Mouse (Mus musculus): Measurements from ENCODE around the gene Hnrnpa1. TPM values are rescaled to one million over a fixed set of nuclear protein-coding genes. Genes with fewer than 3 reads are reported as not detected.
"Not testable (repeated sequence)": the region's sequence is repeated elsewhere in the genome, so short reads cannot be mapped to it uniquely, and the experiment has no call there.

Gene Hnrnpa1
- polyA plus RNA-seq, 1 experiment = 69.3 TPM

DNA sequence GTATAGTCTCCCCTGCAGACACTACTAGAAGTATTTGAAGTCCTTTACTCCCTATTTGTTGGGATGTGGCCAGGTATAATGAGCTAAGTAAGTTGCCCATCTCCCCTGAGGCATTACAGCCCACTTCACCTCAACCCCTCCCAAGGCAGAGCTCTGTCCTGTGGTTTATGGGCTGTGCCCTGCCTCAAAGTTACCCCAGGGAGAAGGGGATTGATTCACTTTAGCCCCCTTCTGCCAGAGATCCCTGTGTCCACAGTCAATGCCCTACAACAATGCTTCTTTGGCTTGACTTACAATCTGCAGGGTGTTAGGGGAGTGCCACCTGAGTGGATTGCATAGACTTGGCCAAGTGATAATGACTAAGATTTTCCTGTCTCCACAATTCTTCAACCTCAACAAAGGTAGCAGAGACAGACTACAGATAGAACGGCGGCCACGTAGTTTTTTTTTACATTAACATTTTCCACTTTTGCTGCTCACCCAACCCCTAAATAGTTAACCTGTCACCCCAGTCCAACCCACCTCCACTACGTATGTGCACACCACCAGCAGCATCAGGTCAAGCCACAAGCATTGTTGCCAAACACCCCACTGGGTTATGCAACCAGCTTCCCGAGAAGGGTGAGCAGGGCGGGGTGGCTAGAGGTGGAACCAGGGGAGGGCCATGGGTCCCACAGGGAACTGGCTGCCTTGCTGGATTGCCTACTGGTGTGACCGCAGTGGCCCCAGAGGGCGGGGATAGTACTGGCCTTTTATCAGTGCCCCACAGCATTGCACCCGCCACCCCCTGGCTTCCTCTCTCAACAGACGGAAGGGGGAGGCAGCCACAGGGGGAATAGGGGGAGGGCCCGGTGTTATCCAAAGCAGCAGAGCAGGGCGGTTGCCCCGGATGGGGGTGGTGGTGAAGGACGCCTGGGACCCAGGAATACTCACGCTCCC, 17.8 kb downstream of the Hnrnpa1 start, which contains the start of gene Nfe2:
Gene Nfe2, minus strand, starts transcription at position 614 of the 939 bp plus-strand sequence.
- H3K36me3 ChIP-seq (ENCODE audit: control insufficient read depth, insufficient read depth, low read length) = no peaks in the 10 kb centered on the region
- H3K27ac ChIP-seq (ENCODE audit: insufficient read depth, low read depth, low read length) = no peak within 1 kb of the TSS
- no peaks in the 10 kb centered on the region for H3K27me3 ChIP-seq (replicated peaks; ENCODE audit: control insufficient read depth, insufficient read depth, low read length)
- no peaks in the 10 kb centered on the region for H3K4me1 ChIP-seq (ENCODE audit: control insufficient read depth, insufficient read depth, low read length)
- peak within 1 kb of the TSS; percentile 30; the same call in 1 of the 2 replicates for H3K4me3 ChIP-seq (ENCODE audit: insufficient read depth, low read depth, low read length)
- 30% methylated on average over 15 of the region's 15 CpGs for WGBS
- TF ChIP-seq POLR2A (IDR thresholded peaks at IDR 0.05; ENCODE audit: low read depth, low read length) (no peak), CTCF (conservative IDR thresholded peaks at IDR 0.05; ENCODE audit: insufficient read depth, insufficient read length, low read depth, low read length) (no peak)
- DNase-seq = peak; percentile 77

DNA sequence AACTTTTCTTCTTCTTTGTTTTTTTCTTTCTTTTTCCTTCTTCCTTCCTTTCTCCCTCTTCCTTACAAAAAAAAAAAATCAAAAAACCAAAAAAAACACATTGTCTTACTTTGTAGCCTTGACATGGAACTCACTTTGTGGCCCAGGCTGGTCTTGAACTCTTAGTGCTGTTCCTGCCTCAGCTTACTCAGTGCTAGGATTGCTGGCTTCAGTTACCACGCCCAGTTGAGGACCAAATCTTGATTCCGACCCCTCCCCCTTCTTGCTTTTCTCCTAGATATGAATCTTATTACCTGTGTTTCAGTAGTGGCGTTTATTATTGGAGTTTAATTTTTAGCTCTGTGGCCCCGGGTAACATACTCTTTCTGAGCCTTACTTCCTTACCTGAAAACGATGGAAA, 18.9 kb downstream of the Hnrnpa1 start:
- 73% methylated on average over 5 of the region's 5 CpGs for WGBS

DNA sequence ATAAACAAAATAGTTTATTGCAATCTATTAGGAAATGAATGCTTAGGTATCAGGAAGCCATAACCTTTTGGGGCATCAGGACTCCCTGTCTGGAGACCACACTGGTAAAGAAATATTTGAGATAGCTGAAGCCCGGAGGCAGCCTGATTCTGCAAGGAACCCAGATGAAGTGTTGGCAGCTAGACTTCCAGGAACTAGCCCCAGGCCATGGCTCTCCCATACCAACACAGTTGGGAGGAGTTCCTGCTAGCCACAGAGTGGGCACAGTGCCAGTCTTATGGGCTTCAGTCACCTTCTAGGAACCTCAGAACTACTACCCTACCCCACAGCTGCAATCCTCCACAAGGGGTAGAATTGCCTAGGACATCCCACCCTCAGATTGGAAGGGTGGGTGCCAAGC, 19.8 kb downstream of the Hnrnpa1 start:
- 26% methylated on average over 1 of the region's 1 CpGs for WGBS
- no peaks in the 10 kb centered on the region for H3K4me1 ChIP-seq (ENCODE audit: control insufficient read depth, insufficient read depth, low read length)
- no peaks in the 10 kb centered on the region for H3K36me3 ChIP-seq (ENCODE audit: control insufficient read depth, insufficient read depth, low read length)
- no peak overlapping the region for H3K4me3 ChIP-seq (ENCODE audit: insufficient read depth, low read depth, low read length)
- TF ChIP-seq POLR2A (IDR thresholded peaks at IDR 0.05; ENCODE audit: low read depth, low read length) (no peak), CTCF (conservative IDR thresholded peaks at IDR 0.05; ENCODE audit: insufficient read depth, insufficient read length, low read depth, low read length) (no peak)
- peak; percentile 42 for DNase-seq
- no peaks in the 10 kb centered on the region for H3K27me3 ChIP-seq (replicated peaks; ENCODE audit: control insufficient read depth, insufficient read depth, low read length)
- no peak overlapping the region for H3K27ac ChIP-seq (ENCODE audit: insufficient read depth, low read depth, low read length)

More for the DNA sequence above, 18.9 kb downstream of the Hnrnpa1 start:
- Histone ChIP-seq H3K27ac (ENCODE audit: insufficient read depth, low read depth, low read length) (no peak overlapping the region), H3K4me1 (ENCODE audit: control insufficient read depth, insufficient read depth, low read length) (no peaks in the 10 kb centered on the region), H3K27me3 (replicated peaks; ENCODE audit: control insufficient read depth, insufficient read depth, low read length) (no peaks in the 10 kb centered on the region), H3K36me3 (ENCODE audit: control insufficient read depth, insufficient read depth, low read length) (no peaks in the 10 kb centered on the region), H3K4me3 (ENCODE audit: insufficient read depth, low read depth, low read length) (no peak overlapping the region)
- TF ChIP-seq POLR2A (IDR thresholded peaks at IDR 0.05; ENCODE audit: low read depth, low read length) (no peak), CTCF (conservative IDR thresholded peaks at IDR 0.05; ENCODE audit: insufficient read depth, insufficient read length, low read depth, low read length) (no peak)
- DNase-seq = no peak

DNA sequence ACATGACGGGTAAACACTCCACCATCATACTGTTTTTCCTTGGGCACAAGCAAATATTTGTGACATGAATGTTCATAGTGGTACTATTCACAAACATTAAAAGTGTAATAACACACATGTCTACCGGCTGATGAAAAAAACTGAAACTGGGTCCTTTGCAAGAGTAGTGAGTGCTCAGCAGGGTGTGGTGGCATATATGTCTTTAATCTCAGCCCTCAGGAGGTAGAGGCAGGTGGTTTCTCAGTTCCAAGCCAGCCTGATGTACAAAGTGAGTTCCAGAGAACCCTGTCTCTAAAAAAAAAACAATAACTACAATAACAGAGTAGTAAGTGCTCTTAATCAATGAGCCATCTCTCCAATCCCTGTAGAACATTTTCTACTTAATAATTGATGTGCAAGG, 24.6 kb downstream of the Hnrnpa1 start:
- no peak for DNase-seq
- 91% methylated on average over 2 of the region's 2 CpGs for WGBS
- Histone ChIP-seq H3K36me3 (ENCODE audit: control insufficient read depth, insufficient read depth, low read length) (no peaks in the 10 kb centered on the region), H3K4me1 (ENCODE audit: control insufficient read depth, insufficient read depth, low read length) (no peaks in the 10 kb centered on the region), H3K27me3 (replicated peaks; ENCODE audit: control insufficient read depth, insufficient read depth, low read length) (no peaks in the 10 kb centered on the region), H3K27ac (ENCODE audit: insufficient read depth, low read depth, low read length) (no peak overlapping the region), H3K4me3 (ENCODE audit: insufficient read depth, low read depth, low read length) (no peak overlapping the region)
- TF ChIP-seq CTCF (conservative IDR thresholded peaks at IDR 0.05; ENCODE audit: insufficient read depth, insufficient read length, low read depth, low read length) (no peak), POLR2A (IDR thresholded peaks at IDR 0.05; ENCODE audit: low read depth, low read length) (no peak)

DNA sequence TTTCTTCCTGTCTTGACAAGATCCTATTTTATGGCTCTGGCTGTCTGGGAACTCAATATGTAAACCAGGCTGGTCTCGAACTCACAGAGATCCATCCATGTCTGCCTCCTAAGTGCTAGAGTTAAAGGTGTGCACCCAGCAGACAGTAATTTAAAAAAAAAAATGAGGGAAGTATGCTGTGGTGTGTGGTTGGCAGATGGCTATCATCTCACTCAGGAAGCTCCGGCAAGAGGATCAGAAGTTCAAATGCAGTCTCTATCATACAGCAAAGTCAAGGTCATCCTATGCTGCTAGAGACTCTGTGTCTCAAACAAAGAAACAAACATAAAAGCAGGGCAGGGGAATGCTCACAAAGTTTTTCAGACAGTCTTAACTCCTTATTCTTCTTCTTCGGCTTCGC, 28.7 kb downstream of the Hnrnpa1 start:
- Histone ChIP-seq H3K27ac (ENCODE audit: insufficient read depth, low read depth, low read length) (no peak overlapping the region), H3K4me3 (ENCODE audit: insufficient read depth, low read depth, low read length) (no peak overlapping the region), H3K27me3 (replicated peaks; ENCODE audit: control insufficient read depth, insufficient read depth, low read length) (no peaks in the 10 kb centered on the region), H3K36me3 (ENCODE audit: control insufficient read depth, insufficient read depth, low read length) (no peaks in the 10 kb centered on the region), H3K4me1 (ENCODE audit: control insufficient read depth, insufficient read depth, low read length) (peaks cover 2% of the 10 kb centered on the region; the same call in 1 of the 2 replicates)
- TF ChIP-seq CTCF (conservative IDR thresholded peaks at IDR 0.05; ENCODE audit: insufficient read depth, insufficient read length, low read depth, low read length) (no peak), POLR2A (IDR thresholded peaks at IDR 0.05; ENCODE audit: low read depth, low read length) (no peak)
- 80% methylated on average over 4 of the region's 4 CpGs for WGBS
- DNase-seq = no peak

DNA sequence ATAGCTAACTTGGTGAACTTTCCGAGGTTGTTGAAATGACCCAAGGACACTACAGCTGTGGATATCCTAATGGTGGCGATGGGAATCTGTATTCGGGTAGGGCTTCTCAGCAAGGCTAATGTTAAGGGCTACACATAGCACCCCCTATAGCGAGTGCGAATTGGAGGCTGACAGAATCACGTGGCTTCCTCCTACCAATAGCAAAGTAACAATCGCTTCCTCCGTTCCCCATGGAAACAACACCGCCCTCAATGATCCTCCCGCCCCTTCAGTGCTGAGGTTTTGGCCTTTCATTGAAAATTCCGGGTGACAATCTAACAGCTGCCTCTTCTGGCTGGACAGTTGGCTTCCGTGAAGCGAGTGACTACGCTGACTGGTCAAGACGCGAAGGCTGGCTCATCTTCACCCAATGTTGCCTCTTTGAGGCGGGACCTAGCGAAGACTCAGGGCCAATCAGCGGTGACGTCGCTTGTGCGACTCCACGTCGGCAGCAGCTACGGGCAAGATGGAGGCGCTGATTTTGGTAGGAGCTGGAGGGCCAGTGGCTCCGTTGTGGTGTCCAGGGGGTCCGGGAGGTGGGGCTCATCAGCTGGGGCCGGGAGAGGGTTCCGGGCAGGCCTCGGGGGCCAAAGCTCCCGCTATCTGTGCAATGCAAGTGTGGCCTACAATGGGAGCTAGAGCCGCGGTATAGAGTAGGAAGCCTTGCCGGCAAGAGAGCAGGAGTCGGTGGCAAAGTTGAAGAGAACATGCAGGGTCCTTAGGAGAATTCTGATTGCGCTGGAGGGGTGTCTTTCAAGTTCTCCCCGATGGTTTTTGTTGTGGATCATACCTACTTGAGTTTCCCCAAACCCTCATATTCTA, 32.4 kb downstream of the Hnrnpa1 start, which contains the start of gene Copz1:
Gene Copz1, plus strand, starts transcription at position 296 of the 861 bp plus-strand sequence.
- Histone ChIP-seq H3K4me3 (ENCODE audit: insufficient read depth, low read depth, low read length) (peak within 1 kb of the TSS; percentile 66), H3K4me1 (ENCODE audit: control insufficient read depth, insufficient read depth, low read length) (peaks cover 6% of the 10 kb centered on the region; the same call in 1 of the 2 replicates), H3K36me3 (ENCODE audit: control insufficient read depth, insufficient read depth, low read length) (no peaks in the 10 kb centered on the region), H3K27me3 (replicated peaks; ENCODE audit: control insufficient read depth, insufficient read depth, low read length) (no peaks in the 10 kb centered on the region), H3K27ac (ENCODE audit: insufficient read depth, low read depth, low read length) (no peak within 1 kb of the TSS)
- WGBS = under 1% methylated on average over 38 of the region's 38 CpGs
- TF ChIP-seq CTCF (conservative IDR thresholded peaks at IDR 0.05; ENCODE audit: insufficient read depth, insufficient read length, low read depth, low read length) = peak; percentile 23; the same call in 1 of the 2 replicates
- peak; percentile 81 for TF ChIP-seq POLR2A (IDR thresholded peaks at IDR 0.05; ENCODE audit: low read depth, low read length)
- peak; percentile 99 for DNase-seq

DNA sequence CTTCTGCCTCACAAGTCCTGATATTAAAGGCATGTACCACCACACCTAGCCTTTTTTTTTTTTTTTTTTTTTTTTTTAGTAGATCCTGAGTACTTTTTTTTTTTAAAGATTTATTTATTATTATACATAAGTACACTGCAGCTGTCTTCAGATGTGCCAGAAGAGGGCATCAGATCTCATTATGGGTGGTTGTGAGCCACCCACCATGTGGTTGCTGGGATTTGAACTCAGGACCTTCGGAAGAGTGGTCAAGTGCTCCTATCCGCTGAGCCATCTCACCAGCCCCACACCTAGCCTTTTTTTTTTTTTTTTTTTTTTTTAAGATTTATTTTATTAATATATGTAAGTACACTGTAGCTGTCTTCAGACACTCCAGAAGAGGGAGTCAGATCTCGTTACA, 35.7 kb downstream of the Hnrnpa1 start:
- peaks cover 11% of the 10 kb centered on the region; the same call in 1 of the 2 replicates for H3K4me1 ChIP-seq (ENCODE audit: control insufficient read depth, insufficient read depth, low read length)
- H3K27me3 ChIP-seq (replicated peaks; ENCODE audit: control insufficient read depth, insufficient read depth, low read length); H3K27ac ChIP-seq (ENCODE audit: insufficient read depth, low read depth, low read length); H3K4me3 ChIP-seq (ENCODE audit: insufficient read depth, low read depth, low read length); DNase-seq; H3K36me3 ChIP-seq (ENCODE audit: control insufficient read depth, insufficient read depth, low read length): not testable (repeated sequence)
- WGBS = 92% methylated on average over 3 of the region's 3 CpGs
